Mouse (Mus musculus) CH12.LX (cell line): ENCODE measurements around the gene Acss2.

Experiments used
- CTCF ChIP-seq, 2 experiments: IDR thresholded peaks in 1 of 2; conservative IDR thresholded peaks in 1 of 2; 2 replicates each; pipeline ENCODE4 v1.5.1; 2011 to 2012; ENCODE audit warnings: low read depth in 2 of 2, low read length in 2 of 2, improper control_type of control experiment in 1 of 2, inconsistent platforms in 1 of 2, mild to moderate bottlenecking in 1 of 2, moderate library complexity in 1 of 2
- MAFK ChIP-seq: IDR thresholded peaks from 2 replicates; pipeline ENCODE4 v1.6.1; 2011; ENCODE audit warnings: low read length, improper control_type of control experiment; ENCODE audit not compliant: insufficient replicate concordance
- TCF12 ChIP-seq: IDR thresholded peaks from 2 replicates; pipeline ENCODE4 v1.6.1; 2014; ENCODE audit warnings: low read depth, mild to moderate bottlenecking, inconsistent platforms, low read length, improper control_type of control experiment

GRCm38 (mm10) chr2:155540822-155541458 is 23.2 kb downstream of the Acss2 start:
- TF ChIP-seq CTCF (conservative IDR thresholded peaks at IDR 0.05 in 1 of 2, IDR thresholded peaks at IDR 0.05 in 1 of 2; ENCODE audit: low read depth in 2 of 2, low read length in 2 of 2), result no peak
- no peak for TF ChIP-seq MAFK
- no peak for TF ChIP-seq TCF12
